Mouse (Mus musculus): Measurements from ENCODE around the gene Tbc1d8.

- TF ChIP-seq HCFC1 (IDR thresholded peaks at IDR 0.05; ENCODE audit: low read depth, low read length): no peak
- TF ChIP-seq E2F4 (IDR thresholded peaks at IDR 0.05; ENCODE audit: insufficient replicate concordance, low read depth, low read length): no peak
- TF ChIP-seq MAZ (IDR thresholded peaks at IDR 0.05; ENCODE audit: low read depth, low read length): no peak
- TF ChIP-seq CHD2 (IDR thresholded peaks at IDR 0.05; ENCODE audit: low read length): no peak
- TF ChIP-seq POLR2A (IDR thresholded peaks at IDR 0.05; ENCODE audit: low read depth, low read length): no peak
- TF ChIP-seq CTCF (conservative IDR thresholded peaks at IDR 0.05 in 1 of 2, IDR thresholded peaks at IDR 0.05 in 1 of 2; ENCODE audit: low read depth in 2 of 2, low read length in 2 of 2): no peak
- no peak for TF ChIP-seq RAD21 (IDR thresholded peaks at IDR 0.05; ENCODE audit: low read depth, low read length)
- no peak for TF ChIP-seq EP300 (IDR thresholded peaks at IDR 0.05; ENCODE audit: low read length)
- no peak for TF ChIP-seq ETS1 (conservative IDR thresholded peaks at IDR 0.05; ENCODE audit: low read depth, low read length)
- no peak for TF ChIP-seq CHD1 (IDR thresholded peaks at IDR 0.05; ENCODE audit: low read depth, low read length)
- TF ChIP-seq ZKSCAN1 (IDR thresholded peaks at IDR 0.05; ENCODE audit: borderline replicate concordance, low read depth, low read length): no peak
- TF ChIP-seq ZMIZ1 (IDR thresholded peaks at IDR 0.05; ENCODE audit: low read depth, low read length): no peak
- no peak for TF ChIP-seq ZNF384 (IDR thresholded peaks at IDR 0.05; ENCODE audit: low read depth, low read length)
- TF ChIP-seq MYC (IDR thresholded peaks at IDR 0.05; ENCODE audit: low read depth, low read length): no peak
Measured at GRCm38 (mm10) chr1:39468982-39469381, 9.6 kb downstream of the Tbc1d8 start.

Data from CH12.LX (cell line).